Mouse (Mus musculus) fibroblast of lung, adult 2 months (primary cell): Measurements from ENCODE around the gene Wscd1.

ENCODE experiments used
- DNase-seq: peaks from one replicate; pipeline ENCODE4 v3.0.0-alpha.2; 2011; ENCODE audit warnings: low read depth

Gene Wscd1

GRCm38 (mm10) chr11:71824971-71825370 is 75.3 kb downstream of the Wscd1 start:
- DNase-seq, result no peak
